Mouse (Mus musculus) spleen, adult 2 months (tissue): ENCODE measurements around the gene Csn1s2a.

Source experiments
- CTCF ChIP-seq: fragments of 200-500 bp; IDR thresholded peaks from 2 replicates; pipeline ENCODE4 v1.5.1; 2011; ENCODE audit warnings: mild to moderate bottlenecking, inconsistent platforms; ENCODE audit not compliant: insufficient read depth, insufficient read length, insufficient replicate concordance; ENCODE audit errors: extremely low read depth
- POLR2A ChIP-seq: fragments of 200-500 bp; IDR thresholded peaks from 2 replicates; pipeline ENCODE4 v1.6.1; 2011; ENCODE audit warnings: low read depth, low read length, inconsistent platforms

DNA sequence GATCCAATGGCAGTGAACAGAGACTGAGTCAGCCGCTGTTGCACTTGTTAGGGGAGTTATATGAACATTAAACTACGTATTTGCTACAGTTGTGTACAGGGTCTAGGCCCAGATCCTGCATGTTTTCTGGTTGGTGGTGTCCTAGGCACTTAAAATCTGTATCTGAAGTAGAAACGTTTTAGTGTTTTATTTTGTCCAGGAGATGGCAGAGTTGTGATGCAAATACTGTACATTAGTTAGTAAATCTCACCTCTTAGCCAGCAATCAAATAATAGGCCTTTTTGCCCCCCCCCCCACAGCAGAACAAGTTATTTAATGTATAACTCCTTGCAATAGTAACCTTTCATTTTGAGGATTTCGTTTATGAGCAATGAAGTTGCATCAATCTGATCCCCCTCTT, 8.4 kb downstream of the Csn1s2a start:
- TF ChIP-seq CTCF (no peak), POLR2A (no peak)
